Mouse (Mus musculus) right cerebral cortex, postnatal 4 days (tissue): ENCODE measurements around the gene Arhgap15.

ENCODE experiments used
- DNase-seq: peaks from one replicate; pipeline ENCODE4 v3.0.0-alpha.2; 2022

Gene Arhgap15

DNA sequence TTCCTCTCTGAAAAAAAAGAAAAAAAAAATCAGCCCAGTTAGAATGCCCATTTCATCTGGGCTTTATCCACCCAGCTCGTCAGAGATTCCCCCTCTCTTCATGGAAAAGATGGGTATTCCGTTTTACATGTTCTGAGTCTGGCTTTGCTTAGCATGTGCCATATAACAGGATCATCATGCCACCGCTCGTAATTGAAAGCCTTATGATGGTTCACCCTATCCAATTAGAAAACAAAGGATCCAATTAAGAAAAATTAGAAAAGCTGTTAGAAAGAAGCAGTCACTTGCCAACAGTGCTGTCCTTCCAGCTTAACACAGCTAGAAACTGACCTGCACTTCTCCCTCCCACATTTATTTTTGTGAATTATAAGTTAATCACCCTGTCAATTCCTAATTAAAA, 640.9 kb downstream of the Arhgap15 start:
- DNase-seq = no peak

DNA sequence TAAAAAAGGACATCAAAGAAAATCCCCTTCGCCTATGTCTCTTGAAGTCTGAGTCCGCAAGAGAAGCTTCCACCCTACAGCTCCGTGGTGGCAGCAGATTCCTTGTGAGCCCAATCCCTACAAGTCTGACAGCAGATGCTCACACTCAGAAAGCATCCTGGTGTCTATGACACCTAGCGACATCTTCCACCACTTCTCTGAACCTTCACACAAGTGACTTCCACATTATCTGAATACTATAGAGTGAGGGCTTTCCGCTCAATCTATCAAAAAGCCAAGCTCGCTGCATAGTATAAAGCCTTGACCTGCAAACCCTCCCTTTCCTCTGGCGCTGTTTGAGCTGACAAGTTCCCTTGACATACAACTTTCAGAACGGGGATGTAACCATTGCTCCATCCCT, 645.2 kb downstream of the Arhgap15 start:
- no peak for DNase-seq

DNA sequence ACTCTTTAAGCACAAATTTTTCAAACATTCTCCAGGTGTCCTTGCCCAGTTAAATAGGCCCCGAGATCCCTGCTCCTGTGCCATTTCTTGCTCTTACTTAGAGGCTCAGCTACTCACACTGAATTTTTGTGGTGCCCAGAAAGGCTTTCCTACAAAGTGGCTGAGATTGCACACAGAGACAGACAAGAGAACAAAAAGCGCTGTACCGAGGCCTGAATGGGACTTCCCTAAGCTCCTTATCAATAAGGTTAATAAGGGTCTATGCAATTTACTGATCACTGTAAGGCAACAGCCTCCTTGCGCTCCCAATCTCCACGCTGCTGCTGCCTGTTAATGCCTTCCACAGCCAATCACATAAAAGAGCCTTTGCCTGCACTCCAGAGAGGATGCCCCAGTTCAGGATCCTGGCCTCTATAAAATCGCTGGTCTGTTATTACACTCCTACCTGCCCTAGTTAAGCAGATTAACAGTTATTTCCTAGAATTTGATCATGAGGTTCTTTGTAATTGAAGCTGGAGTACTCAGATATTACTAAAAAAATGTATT, 646.4 kb downstream of the Arhgap15 start:
- DNase-seq = no peak

DNA sequence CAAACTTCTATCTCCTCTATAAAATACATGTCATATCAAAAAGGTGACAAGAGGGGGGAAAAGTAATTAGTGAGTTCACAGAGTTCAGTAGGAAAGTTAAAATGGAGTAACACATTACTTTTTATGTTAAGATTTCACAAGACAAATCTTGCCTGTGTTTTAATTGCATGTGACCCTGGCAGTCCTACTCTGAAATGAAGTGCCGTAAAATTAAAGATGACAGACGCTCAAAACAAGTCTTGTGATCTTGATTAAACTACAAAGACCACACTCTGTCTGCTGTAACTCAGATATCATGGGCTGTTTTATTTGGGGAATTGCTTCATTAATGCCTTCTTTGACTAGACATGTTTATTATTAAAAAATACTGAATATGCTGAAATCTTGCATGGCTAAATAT, 647.0 kb downstream of the Arhgap15 start:
- DNase-seq = no peak

DNA sequence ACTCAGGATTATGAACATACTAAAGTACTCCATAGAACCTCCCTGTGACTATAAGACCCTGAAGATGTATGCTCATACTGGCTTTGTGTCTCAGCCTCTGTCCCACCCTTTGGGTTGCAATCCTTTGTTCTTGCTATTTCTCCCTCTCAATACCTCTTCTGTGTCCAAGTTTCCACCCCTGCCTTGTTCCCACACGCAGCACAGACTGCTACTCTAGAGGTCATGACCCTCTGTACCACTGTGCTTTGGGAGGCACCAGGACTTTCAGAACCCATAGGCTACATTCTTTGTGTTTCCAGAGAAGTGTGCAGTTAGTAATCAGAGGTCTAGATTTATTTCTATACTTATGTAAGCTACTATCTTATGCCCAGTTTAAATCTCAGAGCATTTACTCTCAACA, 648.6 kb downstream of the Arhgap15 start:
- DNase-seq = no peak

DNA sequence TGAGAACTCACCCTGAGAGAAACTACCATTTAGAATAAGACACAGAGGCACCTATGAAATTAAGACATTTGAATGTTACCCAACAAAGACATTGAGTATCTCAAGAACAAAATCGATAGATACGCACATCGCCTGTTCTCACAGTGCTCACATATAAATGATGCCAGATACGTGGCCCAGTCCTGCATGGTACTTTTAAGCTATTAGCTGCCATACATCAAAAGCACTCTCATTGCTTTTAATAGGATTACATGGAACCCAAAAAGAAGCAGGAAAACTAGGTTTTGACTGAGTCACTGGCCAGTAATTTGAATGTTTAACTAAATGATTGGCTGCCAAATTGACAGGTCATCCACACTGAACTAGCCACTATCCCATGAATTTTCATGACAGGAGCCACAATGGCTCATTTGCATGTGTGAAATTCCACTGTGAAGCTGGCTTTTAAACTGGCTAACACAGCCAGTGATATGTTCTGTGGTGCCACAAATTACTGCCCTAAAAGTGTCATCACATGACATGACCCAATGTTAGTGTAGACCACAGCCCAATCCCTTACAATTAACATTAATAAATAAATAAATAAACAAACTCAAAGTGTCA, 649.2 kb downstream of the Arhgap15 start:
- DNase-seq = no peak

DNA sequence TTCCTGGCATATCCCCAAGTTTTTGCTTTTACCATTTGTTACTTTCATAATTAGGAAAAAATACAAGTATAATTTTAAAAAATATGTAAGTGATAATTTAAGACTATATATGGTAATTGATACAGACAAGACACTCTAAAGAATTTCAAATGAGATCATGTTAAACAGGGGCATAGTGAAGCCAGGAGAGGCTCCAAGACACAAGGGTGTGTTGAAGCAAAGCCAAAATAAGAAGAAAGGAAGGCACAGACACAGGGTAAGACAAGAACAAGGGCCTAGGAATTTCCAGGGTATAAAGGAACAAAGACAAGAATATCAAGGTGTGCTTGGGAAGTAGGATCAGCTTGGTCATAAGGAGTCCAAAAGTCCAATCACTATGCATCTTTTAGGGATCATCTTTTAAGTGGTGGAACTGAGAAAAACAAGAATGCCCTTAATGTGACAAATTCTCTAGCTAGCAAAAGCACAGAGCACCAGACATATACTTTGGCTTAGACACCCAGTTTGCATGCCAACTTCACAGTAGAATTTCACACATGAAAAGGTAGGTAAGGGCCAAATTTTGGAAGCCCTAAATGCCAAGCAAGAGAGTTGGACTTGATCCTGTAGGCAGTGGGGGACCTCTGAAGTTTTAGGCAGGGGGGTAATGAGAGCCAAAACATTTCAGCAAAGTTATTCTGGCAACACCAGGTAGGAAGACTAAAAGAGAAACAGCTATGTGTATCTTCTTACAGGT, 650.7 kb downstream of the Arhgap15 start:
- no peak for DNase-seq

DNA sequence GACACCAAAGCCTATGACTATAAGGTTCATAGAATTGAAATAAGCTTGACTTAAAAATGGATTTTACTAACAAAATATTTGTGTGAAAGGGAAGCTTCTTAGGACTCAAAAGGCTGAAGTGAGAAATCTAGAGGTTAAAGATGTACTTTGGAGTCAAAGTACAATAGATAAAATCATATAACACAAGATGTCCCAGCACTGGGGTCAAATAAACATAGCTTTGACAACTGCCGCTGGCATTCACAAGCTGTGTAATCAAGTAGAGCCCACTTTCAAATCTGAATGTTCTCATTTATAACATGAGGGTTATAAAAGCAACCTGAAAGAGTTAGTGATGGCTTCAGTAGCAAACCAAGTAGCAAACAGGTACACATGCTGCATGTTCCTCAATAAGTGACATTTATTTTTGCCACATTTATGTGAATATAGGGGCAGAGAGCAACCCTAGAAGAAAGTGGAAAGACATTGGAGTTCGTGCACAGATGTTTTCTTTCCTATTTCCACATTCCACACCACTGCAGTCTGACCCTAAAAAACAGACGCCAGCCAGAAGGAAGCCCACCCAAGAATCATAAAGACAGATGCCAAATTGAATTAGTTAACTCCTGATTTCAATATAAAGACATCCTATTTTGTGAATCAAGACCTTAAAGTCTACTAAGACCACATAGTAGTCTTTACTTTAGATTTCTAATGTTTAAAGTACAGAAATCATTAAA, 653.2 kb downstream of the Arhgap15 start:
- no peak for DNase-seq

DNA sequence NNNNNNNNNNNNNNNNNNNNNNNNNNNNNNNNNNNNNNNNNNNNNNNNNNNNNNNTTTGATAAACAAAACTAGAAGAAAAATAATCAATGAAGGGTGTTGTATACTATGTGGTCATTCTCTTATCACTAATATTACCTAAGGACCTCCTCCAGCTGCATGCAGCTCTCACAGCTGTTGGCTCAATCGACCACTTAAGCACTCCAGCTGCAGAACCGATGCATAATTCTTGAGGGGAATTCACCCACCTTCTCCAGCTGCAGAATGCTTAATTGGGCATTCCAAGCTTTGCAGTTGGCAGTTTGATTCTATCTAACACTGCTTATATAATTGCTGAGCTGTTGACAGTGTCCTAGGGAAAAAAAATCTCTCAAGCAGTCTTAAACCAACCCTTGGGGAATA, 663.0 kb downstream of the Arhgap15 start:
- DNase-seq = no peak

DNA sequence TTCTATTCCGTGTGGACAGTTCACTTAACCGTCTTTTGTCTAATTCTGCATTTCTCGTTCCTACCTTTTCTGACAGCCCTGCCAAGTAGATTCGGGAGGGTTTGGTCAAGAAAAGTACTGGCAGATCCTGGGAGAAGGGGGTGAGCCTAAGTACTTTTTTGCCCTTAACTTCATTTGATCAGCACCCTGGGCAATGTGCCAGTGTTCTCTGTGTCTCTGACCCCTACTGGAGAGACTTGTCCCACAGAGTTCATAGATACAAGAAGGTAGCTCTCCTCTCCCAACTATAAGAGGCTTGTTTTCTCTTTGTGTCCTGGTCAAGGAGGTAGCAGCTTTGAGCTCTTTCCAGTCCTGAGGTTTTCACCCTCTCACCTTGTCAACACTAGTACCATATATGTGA, 667.7 kb downstream of the Arhgap15 start:
- DNase-seq = no peak

DNA sequence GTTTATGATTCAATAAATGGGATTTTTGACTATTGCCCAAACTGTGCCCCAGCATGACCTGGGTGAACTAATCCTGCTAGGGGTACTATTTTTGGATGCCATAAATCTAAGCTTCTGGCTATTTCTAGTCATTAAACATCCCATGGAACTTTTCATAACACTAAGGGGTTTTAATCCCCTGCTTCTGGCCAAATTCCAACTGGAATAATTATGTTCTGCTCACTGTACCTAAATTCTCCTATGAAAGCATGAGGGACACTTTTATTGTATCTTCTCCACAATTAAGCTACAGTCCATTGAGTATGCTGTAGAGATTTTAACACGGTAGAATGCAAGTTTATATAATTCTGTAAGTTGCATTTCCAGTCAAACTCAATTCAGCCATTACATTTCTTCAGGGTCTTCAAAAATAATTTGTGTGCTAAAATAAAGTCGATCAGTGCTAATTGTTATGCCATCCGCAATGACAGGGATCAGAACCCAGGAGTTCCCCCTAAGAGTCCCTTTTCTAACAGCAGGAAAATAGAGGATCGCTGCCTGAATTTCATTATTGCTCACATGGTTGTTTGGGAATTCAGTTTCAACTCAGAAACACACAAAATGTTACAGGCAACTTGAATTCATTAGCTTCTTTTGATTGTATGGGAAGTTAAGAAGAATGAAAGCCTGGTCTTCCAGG, 671.1 kb downstream of the Arhgap15 start:
- DNase-seq = no peak

DNA sequence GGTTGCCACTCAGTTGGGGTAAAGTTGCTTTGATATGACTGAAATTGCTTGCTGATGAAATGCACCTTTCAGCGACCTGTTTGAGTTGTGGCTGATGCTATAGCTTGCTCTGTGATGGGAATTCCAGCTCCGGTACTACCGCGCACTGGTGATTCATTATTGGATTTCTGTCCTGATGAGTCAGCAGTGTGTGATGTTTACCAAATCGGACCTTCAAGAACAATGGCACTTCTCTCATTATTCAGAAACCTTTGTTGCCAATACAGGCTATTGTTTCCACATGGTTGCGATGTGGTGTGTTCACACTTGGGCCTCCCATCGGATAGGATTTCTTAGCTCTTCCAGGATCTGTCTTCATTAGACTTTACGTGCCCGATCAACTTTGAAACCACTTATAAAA, 681.9 kb downstream of the Arhgap15 start:
- DNase-seq = no peak

DNA sequence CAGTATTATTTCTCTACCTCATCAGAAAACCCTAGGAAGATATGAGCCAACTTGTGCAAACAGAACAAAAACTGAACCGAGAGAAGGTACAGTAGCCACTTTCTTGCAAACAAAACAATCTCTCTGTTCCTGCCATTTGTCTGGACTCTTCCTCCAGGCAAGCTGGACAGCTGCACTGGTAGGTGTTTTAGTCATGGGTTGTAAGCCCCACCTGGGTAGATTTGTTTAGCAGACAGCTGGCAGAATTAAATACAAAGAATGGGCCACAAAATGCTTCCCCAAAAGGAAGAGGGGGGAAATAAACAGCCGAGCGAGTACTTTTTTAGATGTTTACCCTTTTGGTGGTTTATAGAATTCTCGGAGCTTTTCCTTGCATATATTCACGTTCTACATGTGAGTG, 688.0 kb downstream of the Arhgap15 start:
- DNase-seq = no peak

DNA sequence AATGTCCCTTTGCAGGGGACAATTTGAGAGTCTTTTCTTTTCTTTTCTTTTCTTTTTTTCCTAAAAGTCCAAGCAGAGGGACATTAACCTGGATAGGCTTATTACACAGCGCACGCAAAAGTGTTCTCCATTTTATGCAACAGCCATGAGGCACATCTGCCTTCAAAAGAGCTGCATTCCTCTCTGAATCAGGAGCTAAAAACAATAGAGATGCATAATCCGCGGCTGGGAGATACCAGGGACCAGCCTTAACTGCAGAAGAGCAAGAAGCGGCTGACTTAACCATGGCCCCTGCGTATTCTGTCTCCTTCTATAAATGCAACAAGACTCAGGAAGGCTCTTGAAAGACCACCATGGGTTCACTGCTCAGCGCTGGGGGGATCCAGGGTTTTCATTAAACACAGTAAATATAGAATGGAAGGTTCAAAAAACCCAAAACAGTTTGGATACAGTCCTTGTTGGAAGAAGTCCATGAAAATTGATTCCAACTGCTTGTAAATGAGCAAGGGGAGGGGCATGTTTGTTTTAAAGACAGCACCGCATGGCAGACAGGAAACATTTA, 689.0 kb downstream of the Arhgap15 start:
- DNase-seq = no peak

DNA sequence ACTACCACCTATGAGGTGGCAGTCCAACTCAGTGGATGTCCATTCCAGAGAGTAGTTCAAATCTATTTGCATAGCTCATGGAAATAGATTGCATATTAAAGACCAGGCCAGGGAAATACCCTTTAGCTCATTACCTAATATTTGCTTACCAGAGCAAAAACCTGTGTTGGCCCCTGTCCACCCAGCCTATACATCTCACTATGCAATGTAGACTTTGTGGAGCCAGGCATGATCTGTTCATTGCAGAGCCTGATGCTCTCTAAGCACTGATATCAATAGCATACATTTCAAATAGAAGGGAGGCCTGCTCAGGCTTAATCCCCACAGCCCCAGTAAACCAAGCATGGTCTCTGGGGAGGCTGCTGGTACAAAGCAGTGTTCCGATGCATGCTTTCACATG, 689.4 kb downstream of the Arhgap15 start:
- no peak for DNase-seq

DNA sequence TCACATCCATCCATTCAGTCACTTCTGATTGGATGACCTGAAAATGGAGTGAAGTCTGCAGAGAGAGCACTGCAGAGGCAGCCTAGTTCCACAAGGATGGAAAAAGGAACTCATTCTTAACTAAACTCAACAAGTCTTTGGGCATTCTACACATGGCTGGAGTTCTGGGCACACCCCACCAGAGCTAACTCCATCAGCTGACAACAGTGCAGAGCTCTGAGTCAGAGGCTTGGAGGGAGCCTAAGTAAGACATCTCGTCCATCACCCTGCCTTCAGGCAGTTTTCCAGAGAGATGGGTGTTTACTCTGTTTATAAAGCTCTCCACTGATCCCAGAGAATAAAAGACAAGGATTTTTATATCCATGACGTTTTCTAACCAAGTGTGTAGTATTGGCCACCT, 696.3 kb downstream of the Arhgap15 start:
- no peak for DNase-seq
